Mouse (Mus musculus): ENCODE results near the gene Erc1.

Gene Erc1

DNA sequence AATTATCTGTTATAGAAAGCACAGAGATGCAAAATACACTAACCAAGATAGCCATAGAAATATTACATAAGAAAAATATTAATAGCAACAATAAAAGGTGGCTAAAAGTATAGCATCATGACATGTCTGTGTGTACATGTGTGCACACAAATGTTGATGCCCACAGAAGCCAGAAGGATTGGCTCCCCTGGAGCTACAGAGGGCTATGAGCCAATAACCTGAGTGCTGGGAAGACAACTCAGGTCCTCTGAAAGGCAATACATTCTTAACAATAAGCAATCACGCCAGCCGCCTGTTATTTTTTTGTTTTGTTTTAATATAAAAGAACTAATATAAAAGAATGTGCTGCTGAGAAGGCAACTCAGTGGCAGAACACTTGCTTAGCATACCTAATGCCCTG, 44.7 kb downstream of the Erc1 start:
- DNase-seq, result peak; percentile 50 to 54

DNA sequence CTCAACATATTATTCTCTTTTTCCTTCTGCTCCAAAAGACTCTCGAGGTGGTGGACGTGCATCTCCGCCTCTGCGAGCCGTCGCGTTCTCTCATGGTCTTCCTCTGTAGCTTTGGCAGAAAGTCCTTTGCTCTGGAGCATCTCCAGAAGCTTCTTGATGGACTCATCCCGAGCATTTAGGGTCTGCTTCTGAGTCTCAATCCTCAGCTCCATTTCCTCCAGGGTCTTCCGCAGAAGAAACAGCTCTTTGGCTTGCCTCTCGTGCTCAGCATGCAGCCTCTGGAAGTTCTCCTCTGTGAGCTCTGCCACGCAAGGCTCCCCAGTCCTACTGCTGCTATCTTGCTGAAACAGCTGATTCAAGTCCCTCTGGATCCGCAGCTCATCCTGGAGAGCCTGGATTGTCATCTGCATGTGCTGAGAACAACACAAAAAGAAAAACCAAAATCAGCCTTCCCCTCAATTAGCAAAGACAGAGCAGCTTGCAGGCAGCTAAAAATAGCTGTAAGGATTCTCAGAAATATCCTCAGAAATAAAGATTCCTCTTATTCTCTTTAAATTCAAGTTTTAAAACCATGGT, 51.0 kb downstream of the Erc1 start:
- peak; percentile 28 to 44 for DNase-seq

- DNase-seq, result no peak
Observed at GRCm38 (mm10) chr6:119796291-119796690, 51.7 kb downstream of the Erc1 start.

DNA sequence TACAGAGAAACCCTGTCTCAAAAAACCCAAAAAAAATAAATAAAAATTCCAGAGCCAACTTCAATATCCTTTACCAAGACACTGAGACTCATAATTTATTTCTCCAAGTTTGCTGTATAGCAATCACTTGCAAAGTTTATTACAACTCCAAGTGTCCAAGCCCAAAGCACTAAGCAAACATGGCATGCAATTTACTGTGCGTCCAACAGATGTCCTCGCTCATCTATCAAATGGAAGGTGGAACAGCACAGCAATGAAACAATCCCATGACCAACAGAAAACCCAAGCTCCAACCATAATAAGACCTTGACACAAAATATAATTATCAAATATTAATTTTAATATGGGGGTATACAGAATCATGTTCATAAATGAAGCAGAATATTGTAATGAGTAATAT, 55.4 kb downstream of the Erc1 start:
- DNase-seq, result peak; percentile 69 to 74

GRCm38 (mm10) chr6:119782416-119782815, 65.6 kb downstream of the Erc1 start:
- DNase-seq, result no peak

DNA sequence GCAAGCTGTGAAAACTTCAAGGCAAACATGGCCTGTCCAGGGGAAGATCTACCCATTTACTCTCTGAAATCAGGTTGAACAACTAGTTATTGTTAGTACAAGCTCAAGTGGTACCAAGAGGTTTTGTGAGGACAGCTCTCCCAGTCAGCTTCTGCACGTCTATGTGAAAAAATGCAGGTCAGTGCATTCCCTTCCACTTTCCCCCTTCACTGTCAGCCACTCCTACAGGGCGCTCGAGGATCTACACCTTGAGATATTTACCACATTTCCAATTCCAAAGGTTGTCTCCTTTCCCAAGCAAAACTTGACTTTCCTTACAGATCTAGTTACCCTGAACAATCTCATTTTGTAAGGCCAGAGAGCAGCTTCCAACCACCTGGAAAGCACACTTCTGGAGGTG, 66.9 kb downstream of the Erc1 start:
- no peak for DNase-seq

DNA sequence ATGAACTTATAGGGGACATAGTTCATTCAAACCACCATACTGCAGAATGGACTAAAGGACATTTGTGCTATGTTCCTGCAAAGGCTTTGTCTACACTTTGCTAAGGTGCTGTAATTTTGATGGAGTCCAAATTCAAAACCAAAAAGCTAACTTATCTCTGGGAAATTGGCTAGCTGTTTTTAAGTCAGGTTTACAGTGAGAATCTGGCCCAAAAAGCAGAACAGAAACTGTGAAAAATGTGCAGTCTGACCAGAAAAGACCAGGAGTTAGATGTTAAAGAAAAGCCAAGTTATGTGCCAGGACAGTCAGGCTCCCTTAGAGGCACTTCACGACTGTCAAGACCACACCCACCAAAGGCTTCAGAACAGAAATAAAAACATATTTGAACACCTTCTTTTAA, 79.2 kb downstream of the Erc1 start:
- DNase-seq, result no peak

DNA sequence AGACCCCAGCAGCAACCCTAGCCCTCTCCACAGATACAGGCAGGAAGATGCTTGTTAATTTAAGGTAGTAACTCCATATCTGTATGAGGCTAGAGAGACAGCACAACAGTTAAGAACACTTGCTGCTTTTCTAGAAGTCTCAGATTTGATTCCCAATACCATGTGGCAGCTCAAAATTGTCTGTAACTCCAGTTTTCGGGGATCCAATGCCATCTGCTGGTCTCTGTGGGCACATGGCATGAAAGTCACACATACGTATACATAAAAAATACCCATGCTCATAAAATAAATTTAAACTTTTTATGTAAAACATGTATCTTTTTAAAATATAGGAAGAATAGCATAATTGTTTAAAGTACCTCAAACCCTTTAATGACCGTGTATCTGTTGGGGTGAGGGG, 83.6 kb downstream of the Erc1 start:
- DNase-seq, result no peak

- DNase-seq, result no peak
Observed at GRCm38 (mm10) chr6:119759866-119760265, 88.1 kb downstream of the Erc1 start.

GRCm38 (mm10) chr6:119758490-119758889, 89.5 kb downstream of the Erc1 start:
- no peak for DNase-seq

GRCm38 (mm10) chr6:119757796-119758195, 90.2 kb downstream of the Erc1 start:
- DNase-seq, result no peak

DNA sequence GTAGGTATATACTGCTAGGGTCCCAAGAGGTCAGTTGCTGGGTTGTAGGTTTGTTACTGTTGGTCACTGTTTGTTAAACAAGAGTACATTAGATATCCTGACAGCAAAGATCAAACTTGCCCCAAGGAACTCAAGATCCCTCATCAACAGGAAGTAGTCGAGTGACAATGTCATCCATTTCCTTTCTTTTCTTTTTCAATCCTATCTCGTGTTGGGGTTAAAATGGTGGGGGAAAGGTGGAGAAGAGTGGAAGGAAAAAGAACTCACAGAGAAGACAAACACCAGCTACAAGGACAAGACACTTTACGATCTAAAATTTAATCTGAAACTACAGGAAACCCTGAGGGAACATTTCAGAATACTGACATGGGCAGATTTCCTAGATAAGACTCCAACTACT, 92.1 kb downstream of the Erc1 start:
- DNase-seq, result no peak

DNA sequence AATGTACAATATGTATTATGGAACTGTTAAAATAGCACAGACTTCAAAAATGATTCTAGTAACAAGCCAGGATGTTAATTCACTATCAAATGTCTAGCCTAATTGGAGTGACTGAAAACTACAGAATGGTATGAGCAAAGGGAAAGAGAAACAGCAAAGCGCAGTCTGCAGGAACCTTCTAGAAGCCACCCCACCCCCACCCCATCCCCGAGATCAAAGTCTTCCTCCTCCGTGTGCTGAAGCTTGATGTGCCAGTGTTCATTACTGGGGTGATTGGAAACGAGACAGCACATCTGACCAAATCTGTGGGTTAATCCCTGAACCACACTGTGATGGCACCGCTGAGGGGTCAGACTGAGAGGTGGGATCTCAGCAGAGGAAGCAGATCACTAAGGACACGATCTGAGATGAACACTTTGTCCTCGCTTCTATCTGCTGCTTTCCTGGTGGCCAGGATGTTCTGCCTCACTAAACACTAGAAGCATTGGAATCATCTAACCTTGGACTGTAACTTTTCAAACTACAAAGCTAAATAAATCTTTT, 98.8 kb downstream of the Erc1 start:
- DNase-seq, result no peak

GRCm38 (mm10) chr6:119741861-119742260, 106.1 kb downstream of the Erc1 start:
- no peak for DNase-seq

DNA sequence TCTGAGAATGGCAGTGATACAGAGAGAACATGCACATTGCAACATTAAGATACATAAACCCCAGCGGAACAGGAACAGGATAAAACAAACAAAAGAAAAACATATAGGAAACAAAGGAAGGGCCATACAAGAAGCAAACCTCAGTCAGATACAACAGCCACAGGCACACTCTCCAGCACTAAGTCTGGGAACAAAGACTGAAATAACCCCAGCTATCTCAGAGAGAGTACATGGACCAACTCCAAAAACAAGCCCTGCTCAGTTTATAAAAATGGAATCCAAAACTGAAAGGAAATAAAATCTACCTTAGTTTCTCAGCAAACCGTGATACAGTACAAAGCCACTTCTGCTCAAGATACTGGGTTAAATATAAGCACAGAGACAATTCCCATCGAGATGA, 107.4 kb downstream of the Erc1 start:
- DNase-seq, result no peak

DNA sequence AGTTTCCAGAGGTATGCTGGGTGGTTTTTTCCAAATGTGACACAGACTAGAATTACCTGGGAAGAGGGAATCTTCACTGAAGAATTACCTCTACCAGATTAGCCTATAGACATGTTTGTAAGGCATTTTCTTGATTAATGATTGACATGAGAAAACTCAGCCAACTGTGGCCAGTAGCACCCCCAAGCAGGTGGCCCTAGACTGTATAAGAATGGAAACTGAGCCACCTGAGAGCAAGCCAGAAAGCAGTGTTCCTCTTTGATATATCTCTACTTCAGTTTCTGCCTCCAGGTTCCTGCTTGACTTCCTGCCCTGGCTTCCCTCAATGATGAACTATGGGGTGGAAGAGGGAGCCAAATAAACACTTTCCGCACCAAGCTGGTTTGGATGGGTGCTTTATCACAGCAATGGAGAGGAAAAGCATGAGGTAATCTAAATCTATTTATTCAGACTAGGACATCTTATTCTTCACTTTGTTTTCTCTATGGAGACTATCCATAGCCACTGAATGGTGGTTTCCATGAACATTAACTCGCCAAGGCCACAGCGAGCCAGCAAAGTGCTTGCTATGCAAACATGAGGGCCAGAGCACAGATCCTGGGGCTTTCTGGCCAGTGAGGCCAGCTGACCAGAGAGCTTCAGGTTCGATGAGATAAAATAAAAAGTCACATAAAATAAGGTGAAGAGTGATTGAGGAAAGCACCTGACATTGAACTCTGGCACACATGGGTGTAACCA, 109.2 kb downstream of the Erc1 start:
- no peak for DNase-seq

DNA sequence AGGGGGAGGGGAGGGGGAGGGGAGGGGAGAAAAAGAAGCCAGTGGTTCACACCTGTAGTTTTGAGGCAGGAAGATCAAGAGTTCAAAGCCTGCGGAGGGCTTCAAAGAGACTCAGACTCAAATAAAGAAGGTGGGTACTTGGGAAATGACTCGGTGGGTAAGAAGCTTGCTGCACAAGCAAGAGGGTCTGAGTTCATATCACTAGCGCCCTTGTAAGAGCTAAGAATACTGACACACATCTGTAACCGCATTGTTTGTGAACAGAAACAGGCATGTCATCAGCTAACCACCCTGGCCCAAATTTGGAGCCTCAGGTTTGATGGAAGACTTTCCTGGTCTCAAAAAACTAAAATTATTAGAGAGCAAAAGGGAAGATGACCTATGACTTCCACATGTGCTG, 110.3 kb downstream of the Erc1 start:
- DNase-seq, result no peak

DNA sequence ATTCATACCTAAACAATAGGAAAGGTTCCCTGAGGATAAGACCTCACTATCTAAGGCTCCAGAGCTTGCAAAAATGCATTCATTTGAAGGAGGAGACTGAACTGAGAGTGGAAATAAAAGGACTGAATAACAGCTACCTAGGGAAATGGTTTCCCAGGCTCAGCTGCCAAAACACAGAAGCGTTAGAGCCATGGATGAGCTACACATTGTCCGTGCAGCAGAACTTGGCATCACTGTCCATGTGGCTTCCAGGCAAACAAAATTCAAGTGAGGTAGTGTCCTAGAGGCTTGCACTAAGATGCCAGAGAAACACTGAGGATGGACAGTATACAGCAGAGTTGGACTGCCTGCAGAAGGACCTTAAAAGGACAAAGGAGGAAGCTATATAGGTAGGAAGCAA, 112.0 kb downstream of the Erc1 start:
- DNase-seq, result peak; percentile 28 to 39

DNA sequence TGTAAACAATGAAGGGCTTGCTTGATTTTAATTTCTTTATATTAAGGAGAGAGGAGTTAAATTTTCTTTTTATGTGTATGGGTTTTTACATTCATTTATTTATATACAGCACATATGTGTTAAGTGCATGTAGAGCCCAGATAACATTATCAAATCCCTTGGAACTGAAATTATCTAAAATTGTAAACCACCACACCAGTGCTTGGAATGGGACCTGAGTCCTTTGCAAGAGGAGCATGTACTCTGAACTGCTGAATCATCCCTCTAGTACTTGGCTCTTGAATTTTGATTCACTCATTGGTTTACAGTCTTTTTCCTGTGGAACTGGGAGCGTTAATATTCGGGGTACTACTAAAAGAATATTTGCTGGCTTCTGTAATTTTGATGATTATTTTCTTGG, 116.8 kb downstream of the Erc1 start:
- no peak for DNase-seq

DNA sequence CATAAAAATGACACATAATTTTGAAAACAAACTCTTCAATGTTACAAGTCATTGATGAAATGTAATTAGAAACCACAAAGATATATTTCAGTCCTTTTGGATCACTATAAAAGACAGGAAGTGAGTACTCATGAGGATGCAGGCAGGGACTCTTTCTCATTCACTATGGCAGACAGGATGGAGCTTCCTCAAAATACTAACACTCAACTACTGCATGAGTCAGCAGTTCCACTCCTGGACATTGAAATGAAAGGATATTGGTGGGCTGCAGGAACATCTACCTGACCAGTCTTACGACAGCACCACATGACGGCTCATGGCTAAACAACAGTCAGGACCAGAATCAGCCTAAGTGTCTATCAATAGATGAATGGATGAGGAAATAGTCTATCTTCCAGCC, 132.7 kb downstream of the Erc1 start:
- DNase-seq, result no peak

DNA sequence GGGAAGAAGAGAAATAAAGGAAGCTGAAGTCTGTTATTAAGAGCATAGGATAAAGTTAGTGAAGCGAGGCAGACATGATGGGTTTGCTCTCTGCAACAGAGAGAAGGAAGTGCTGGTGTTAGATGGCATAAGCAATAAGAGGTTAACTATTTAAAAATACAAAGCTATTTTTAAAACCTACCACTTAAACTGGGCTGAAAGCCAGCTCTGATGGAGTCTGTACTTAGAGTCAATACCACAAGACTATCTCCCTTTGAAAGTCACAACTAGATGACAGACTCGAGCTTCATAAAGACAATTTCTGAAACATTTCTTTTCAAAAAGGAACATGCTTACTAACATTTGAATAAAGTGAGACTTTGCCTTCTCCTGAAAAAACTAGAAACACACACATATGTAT, 134.0 kb downstream of the Erc1 start:
- DNase-seq, result no peak

DNA sequence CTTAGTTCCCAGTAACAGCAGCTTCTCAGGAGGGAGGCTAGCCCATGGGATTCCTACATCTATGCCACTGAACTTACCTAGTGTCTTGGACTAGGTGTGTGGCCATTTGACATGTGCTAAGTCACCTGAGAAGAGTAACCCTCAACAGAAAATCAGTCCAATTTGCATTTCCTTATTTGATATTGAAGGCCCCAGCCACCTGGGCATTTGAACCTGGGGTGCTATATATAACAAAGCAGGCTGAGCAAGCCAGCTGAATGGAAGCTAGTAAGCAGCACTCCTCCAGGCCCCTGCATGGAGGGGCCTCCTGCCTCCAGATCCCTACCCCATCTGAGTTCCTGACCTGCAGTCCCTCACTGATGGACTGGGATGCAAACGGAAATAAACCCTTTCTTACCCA, 135.5 kb downstream of the Erc1 start:
- no peak for DNase-seq

- DNase-seq, result no peak
Observed at GRCm38 (mm10) chr6:119711649-119712305, 136.2 kb downstream of the Erc1 start.

GRCm38 (mm10) chr6:119709552-119709951, 138.4 kb downstream of the Erc1 start:
- DNase-seq, result no peak
